Mouse (Mus musculus) embryo, embryonic 11 days (tissue): ENCODE data around the gene Hemk1.

Experiments
- DNase-seq: peaks from one replicate; pipeline ENCODE4 v3.0.0-alpha.2; 2015

Gene Hemk1

GRCm38 (mm10) chr9:107338172-107338883, at the start of gene Hemk1:
Gene Hemk1 (minus strand): TSS chr9:107338350.
- DNase-seq: peak; percentile 91

- DNase-seq: no peak
These were observed 49.6 kb upstream of the Hemk1 start for GRCm38 (mm10) chr9:107387708-107388107.

- no peak for DNase-seq
These were observed 48.6 kb upstream of the Hemk1 start for GRCm38 (mm10) chr9:107386722-107387121.

GRCm38 (mm10) chr9:107384396-107384795, 46.2 kb upstream of the Hemk1 start:
- DNase-seq: no peak

GRCm38 (mm10) chr9:107381723-107382122, 43.6 kb upstream of the Hemk1 start:
- peak; percentile 73 for DNase-seq

GRCm38 (mm10) chr9:107377961-107378512, 39.9 kb upstream of the Hemk1 start:
- peak; percentile 73 for DNase-seq

GRCm38 (mm10) chr9:107375451-107375850, 37.3 kb upstream of the Hemk1 start:
- DNase-seq: no peak

- DNase-seq: peak; percentile 53
These were observed 36.5 kb upstream of the Hemk1 start for GRCm38 (mm10) chr9:107374623-107375022.

GRCm38 (mm10) chr9:107372441-107372840, 34.3 kb upstream of the Hemk1 start:
- DNase-seq: no peak

- DNase-seq: no peak
These were observed 31.9 kb upstream of the Hemk1 start for GRCm38 (mm10) chr9:107370106-107370463.

- no peak for DNase-seq
These were observed 31.3 kb upstream of the Hemk1 start for GRCm38 (mm10) chr9:107369270-107370105.

- no peak for DNase-seq
These were observed 30.2 kb upstream of the Hemk1 start for GRCm38 (mm10) chr9:107368302-107368701.

- DNase-seq: peak; percentile 74
These were observed 28.5 kb upstream of the Hemk1 start for GRCm38 (mm10) chr9:107366644-107367043.

GRCm38 (mm10) chr9:107360989-107361388, 22.8 kb upstream of the Hemk1 start:
- DNase-seq: no peak

GRCm38 (mm10) chr9:107357651-107358050, 19.5 kb upstream of the Hemk1 start:
- peak; percentile 76 for DNase-seq

- peak; percentile 77 for DNase-seq
These were observed 18.0 kb upstream of the Hemk1 start for GRCm38 (mm10) chr9:107355870-107356765.

- DNase-seq: no peak
These were observed 16.7 kb upstream of the Hemk1 start for GRCm38 (mm10) chr9:107354826-107355225.

- no peak for DNase-seq
These were observed 11.2 kb upstream of the Hemk1 start for GRCm38 (mm10) chr9:107349321-107349720.

GRCm38 (mm10) chr9:107347586-107348183, 9.5 kb upstream of the Hemk1 start:
- DNase-seq: no peak

GRCm38 (mm10) chr9:107346081-107346480, 7.9 kb upstream of the Hemk1 start:
- no peak for DNase-seq

- no peak for DNase-seq
These were observed 5.9 kb upstream of the Hemk1 start for GRCm38 (mm10) chr9:107344027-107344426.
